In genomic region chr9:106531833-106532232, GRCm38 (mm10) we compare ENCODE assay signal across 9 mouse cellular contexts. TPM values are rescaled to one million over a fixed set of nuclear protein-coding genes. Genes with fewer than 3 reads are reported as not detected.
DNase-seq lines count a peak whose midpoint lies in the region.
"Had no signal": no experiment of that assay in that cellular context is flagged by ENCODE, and none has a peak within 500 bp of the region (broad histone marks: within the 10 kb centered on the region; RNA-seq: fewer than 3 reads in every experiment).

No protein-coding gene starts in this region.

- peak; percentile 4 for DNase-seq in adrenal gland, adult 2 months
- DNase-seq in adrenal gland, postnatal 25 days, result no peak
- DNase-seq in layer of hippocampus, adult 18-20 months (ENCODE audit: low spot score in 2 of 2), result peak; percentile 18 to 58
- DNase-seq in layer of hippocampus, adult 9-10 months (ENCODE audit: low spot score), result no peak
- peak; percentile 78 for DNase-seq in R1 (ENCODE audit: low read depth, low spot score)
- peak; percentile 54 for DNase-seq in forelimb bud, embryonic 11.5 days (ENCODE audit: low read depth, low spot score)
- peak; percentile 67 for DNase-seq in mesoderm, embryonic 11.5 days (ENCODE audit: low read depth, low spot score)
- DNase-seq in gastrocnemius, postnatal 10 days, result no peak

RNA-seq across cellular contexts. Expression of gene Iqcf5, which starts 17.5 kb away (rescaled TPM):
- total RNA-seq in adrenal gland, adult 2 months (2021), result not detected
- polyA plus RNA-seq in adrenal gland, adult 2 months (2012; rRNA removed), result not detected in 2 replicates
- not detected in 2 replicates for total RNA-seq in adrenal gland, postnatal 25 days (2021)
- not detected for total RNA-seq in layer of hippocampus, adult 18-20 months (2021)
- not detected for total RNA-seq in gastrocnemius, postnatal 10 days (2021)
- total RNA-seq: layer of hippocampus, postnatal 25 days had no signal

RNA-seq across cellular contexts. Expression of gene Iqcf3, which starts 29.6 kb away (rescaled TPM):
- total RNA-seq in adrenal gland, adult 2 months (2021), result not detected
- not detected in 2 replicates for polyA plus RNA-seq in adrenal gland, adult 2 months (2012; rRNA removed)
- not detected in 2 replicates for total RNA-seq in adrenal gland, postnatal 25 days (2021)
- not detected for total RNA-seq in layer of hippocampus, adult 18-20 months (2021)
- total RNA-seq in gastrocnemius, postnatal 10 days (2021), result not detected
- total RNA-seq: layer of hippocampus, postnatal 25 days had no signal

RNA-seq across cellular contexts. Expression of gene Iqcf1, which starts 32.1 kb away (rescaled TPM):
- total RNA-seq in adrenal gland, adult 2 months (2021), result not detected
- not detected in 2 replicates for polyA plus RNA-seq in adrenal gland, adult 2 months (2012; rRNA removed)
- total RNA-seq in adrenal gland, postnatal 25 days (2021), result not detected in 2 replicates
- not detected for total RNA-seq in layer of hippocampus, adult 18-20 months (2021)
- not detected for total RNA-seq in gastrocnemius, postnatal 10 days (2021)
- total RNA-seq: layer of hippocampus, postnatal 25 days had no signal

RNA-seq across cellular contexts. Expression of gene Iqcf4, which starts 39.0 kb away (rescaled TPM):
- total RNA-seq in adrenal gland, adult 2 months (2021), result not detected
- not detected in 2 replicates for polyA plus RNA-seq in adrenal gland, adult 2 months (2012; rRNA removed)
- total RNA-seq in adrenal gland, postnatal 25 days (2021), result not detected in 2 replicates
- total RNA-seq in layer of hippocampus, adult 18-20 months (2021), result not detected
- total RNA-seq in gastrocnemius, postnatal 10 days (2021), result not detected
- total RNA-seq: layer of hippocampus, postnatal 25 days had no signal

RNA-seq across cellular contexts. Expression of gene Parp3, which starts 55.1 kb away (rescaled TPM):
- 10 to 100 TPM; 39.4 to 60.7 TPM for total RNA-seq in adrenal gland, adult 2 months (2021)
- 65.6 and 87.4 TPM in 2 replicates for polyA plus RNA-seq in adrenal gland, adult 2 months (2012; rRNA removed)
- total RNA-seq in adrenal gland, postnatal 25 days (2021), result 37.4 and 38.7 TPM in 2 replicates
- total RNA-seq in layer of hippocampus, adult 18-20 months (2021), result 1 to 10 TPM; 3.8 to 5.0 TPM
- 10 to 100 TPM; 51.6 to 55.7 TPM for total RNA-seq in gastrocnemius, postnatal 10 days (2021)

Comparison
In these comparisons a context has a peak if more than half of its experiments do, and no peak if none do; other contexts are left out.
1. DNase-seq: peak in adrenal gland, adult 2 months (single experiment), layer of hippocampus, adult 18-20 months (2 of 2), R1 (single experiment), forelimb bud, embryonic 11.5 days (single experiment) and mesoderm, embryonic 11.5 days (single experiment); none in adrenal gland, postnatal 25 days (single experiment), layer of hippocampus, adult 9-10 months (single experiment) and gastrocnemius, postnatal 10 days (single experiment).